Mouse (Mus musculus) MEL (cell line): ENCODE data around the gene Casz1. TPM values are rescaled to one million over a fixed set of nuclear protein-coding genes. Genes with fewer than 3 reads are reported as not detected.

ENCODE experiments used
- DNase-seq: peaks from one replicate; pipeline ENCODE4 v3.0.0; 2011; ENCODE audit warnings: low read depth, low spot score
- H3K27ac ChIP-seq: 2 replicates; pipeline ENCODE4 v1.5.1; 2012; ENCODE audit warnings: low read depth, mild to moderate bottlenecking, control low read depth, low read length, moderate library complexity; ENCODE audit not compliant: control insufficient read depth
- H3K27me3 ChIP-seq, 2 experiments: fragments of 150-350 bp in 1 of 2; sonication (generic) in 1 of 2; 2 replicates each; pipeline ENCODE4 v1.6.1; 2012; ENCODE audit warnings: low read length in 2 of 2, mild to moderate bottlenecking in 2 of 2, improper control_type of control experiment in 1 of 2, moderate library complexity in 1 of 2; ENCODE audit not compliant: insufficient read depth in 2 of 2, control insufficient read depth in 1 of 2
- H3K36me3 ChIP-seq, 2 experiments: 2 replicates each; pipeline ENCODE4 v1.6.1; 2012 to 2014; ENCODE audit warnings: low read length in 2 of 2, improper control_type of control experiment in 1 of 2, inconsistent platforms in 1 of 2, mild to moderate bottlenecking in 1 of 2; ENCODE audit not compliant: insufficient read depth in 2 of 2, control insufficient read depth in 1 of 2
- H3K4me1 ChIP-seq, 2 experiments: fragments of 150-350 bp in 1 of 2; sonication (generic) in 1 of 2; 2 replicates each; pipeline ENCODE4 v1.6.1; 2012; ENCODE audit warnings: low read length in 2 of 2, improper control_type of control experiment in 1 of 2, mild to moderate bottlenecking in 1 of 2; ENCODE audit not compliant: insufficient read depth in 2 of 2, control insufficient read depth in 1 of 2
- H3K4me3 ChIP-seq, 2 experiments: fragments of 150-350 bp in 1 of 2; sonication (generic) in 1 of 2; 2 replicates each; pipeline ENCODE4 v1.5.1; 2012; ENCODE audit warnings: low read depth in 2 of 2, low read length in 2 of 2, mild to moderate bottlenecking in 2 of 2, moderate library complexity in 2 of 2, control low read depth in 1 of 2, improper control_type of control experiment in 1 of 2; ENCODE audit not compliant: control insufficient read depth in 1 of 2, insufficient read depth in 1 of 2
- H3K79me2 ChIP-seq: 2 replicates; pipeline ENCODE4 v1.6.1; 2012; ENCODE audit warnings: mild to moderate bottlenecking, low read length, moderate library complexity; ENCODE audit not compliant: control insufficient read depth, poor library complexity, insufficient read depth
- H3K9ac ChIP-seq: 2 replicates; pipeline ENCODE4 v1.6.1; 2012; ENCODE audit warnings: low read depth, mild to moderate bottlenecking, control low read depth, low read length, moderate library complexity; ENCODE audit not compliant: control insufficient read depth, poor library complexity, severe bottlenecking
- H3K9me3 ChIP-seq: fragments of 150-350 bp; sonication (generic); replicated peaks from 2 replicates; pipeline ENCODE4 v1.6.1; 2012; ENCODE audit warnings: mild to moderate bottlenecking, low read length, improper control_type of control experiment, moderate library complexity; ENCODE audit not compliant: insufficient read depth
- BHLHE40 ChIP-seq: IDR thresholded peaks from 2 replicates; pipeline ENCODE4 v1.6.1; 2012; ENCODE audit warnings: low read depth, mild to moderate bottlenecking, inconsistent platforms, low read length, improper control_type of control experiment, borderline replicate concordance
- CHD1 ChIP-seq: IDR thresholded peaks from 2 replicates; pipeline ENCODE4 v1.6.1; 2012; ENCODE audit warnings: low read depth, mild to moderate bottlenecking, inconsistent platforms, low read length, improper control_type of control experiment
- CTCF ChIP-seq, 3 experiments: IDR thresholded peaks in 2 of 3; conservative IDR thresholded peaks in 1 of 3; 2 replicates each; pipeline ENCODE4 v1.5.1; 2011 to 2012; ENCODE audit warnings: low read length in 3 of 3, low read depth in 2 of 3, mild to moderate bottlenecking in 2 of 3, improper control_type of control experiment in 1 of 3, inconsistent platforms in 1 of 3, mixed read lengths in 1 of 3, moderate library complexity in 1 of 3; ENCODE audit not compliant: control insufficient read depth in 1 of 3, insufficient read depth in 1 of 3, poor library complexity in 1 of 3, severe bottlenecking in 1 of 3
- EP300 ChIP-seq, 2 experiments: IDR thresholded peaks; 2 replicates each; pipeline ENCODE4 v1.6.1; 2011; ENCODE audit warnings: improper control_type of control experiment in 2 of 2, low read length in 2 of 2, low read depth in 1 of 2, mild to moderate bottlenecking in 1 of 2
- ETS1 ChIP-seq: IDR thresholded peaks from 2 replicates; pipeline ENCODE4 v1.6.1; 2012; ENCODE audit warnings: low read depth, mild to moderate bottlenecking, inconsistent platforms, low read length, improper control_type of control experiment, moderate library complexity
- GABPA ChIP-seq: IDR thresholded peaks from 2 replicates; pipeline ENCODE4 v1.6.1; 2012; ENCODE audit warnings: low read depth, mild to moderate bottlenecking, inconsistent platforms, low read length, improper control_type of control experiment, moderate library complexity
- HCFC1 ChIP-seq: IDR thresholded peaks from 2 replicates; pipeline ENCODE4 v1.6.1; 2012; ENCODE audit warnings: low read depth, mild to moderate bottlenecking, inconsistent platforms, low read length, improper control_type of control experiment, moderate library complexity
- JUND ChIP-seq: IDR thresholded peaks from 2 replicates; pipeline ENCODE4 v1.6.1; 2011; ENCODE audit warnings: low read depth, mild to moderate bottlenecking, improper control_type of control experiment, low read length
- KAT2A ChIP-seq: conservative IDR thresholded peaks from 2 replicates; pipeline ENCODE4 v1.6.1; 2012; ENCODE audit warnings: low read depth, low read length, improper control_type of control experiment, inconsistent platforms
- MAFK ChIP-seq: IDR thresholded peaks from 2 replicates; pipeline ENCODE4 v1.6.1; 2011; ENCODE audit warnings: low read depth, mild to moderate bottlenecking, low read length, improper control_type of control experiment, borderline replicate concordance
- MAZ ChIP-seq: IDR thresholded peaks from 2 replicates; pipeline ENCODE4 v1.6.1; 2012; ENCODE audit warnings: low read depth, mild to moderate bottlenecking, inconsistent platforms, low read length, improper control_type of control experiment
- MXI1 ChIP-seq: IDR thresholded peaks from 2 replicates; pipeline ENCODE4 v1.6.1; 2011; ENCODE audit warnings: mild to moderate bottlenecking, low read depth, low read length, improper control_type of control experiment
- MYB ChIP-seq: IDR thresholded peaks from 2 replicates; pipeline ENCODE4 v1.6.1; 2011; ENCODE audit warnings: mild to moderate bottlenecking, low read depth, low read length, improper control_type of control experiment
- MYC ChIP-seq: IDR thresholded peaks from 2 replicates; pipeline ENCODE4 v1.6.1; 2011; ENCODE audit warnings: low read depth, mild to moderate bottlenecking, low read length, improper control_type of control experiment, moderate library complexity
- NRF1 ChIP-seq: IDR thresholded peaks from 2 replicates; pipeline ENCODE4 v1.6.1; 2014; ENCODE audit warnings: low read depth, mild to moderate bottlenecking, inconsistent platforms, low read length, improper control_type of control experiment, moderate library complexity; ENCODE audit not compliant: poor library complexity, insufficient read depth, severe bottlenecking
- POLR2A ChIP-seq, 2 experiments: IDR thresholded peaks; 2 replicates each; pipeline ENCODE4 v1.6.1; 2011 to 2012; ENCODE audit warnings: low read length in 2 of 2, mild to moderate bottlenecking in 2 of 2, control low read depth in 1 of 2, improper control_type of control experiment in 1 of 2, low read depth in 1 of 2, moderate library complexity in 1 of 2; ENCODE audit not compliant: control insufficient read depth in 1 of 2, insufficient read depth in 1 of 2, poor library complexity in 1 of 2
- POLR2AphosphoS5 ChIP-seq: IDR thresholded peaks from 2 replicates; pipeline ENCODE4 v1.6.1; 2012; ENCODE audit warnings: low read depth, borderline replicate concordance, mild to moderate bottlenecking, inconsistent platforms, low read length, moderate library complexity, mixed read lengths
- SMC3 ChIP-seq: IDR thresholded peaks from 2 replicates; pipeline ENCODE4 v1.6.1; 2011; ENCODE audit warnings: low read depth, low read length, improper control_type of control experiment
- TBP ChIP-seq: IDR thresholded peaks from 2 replicates; pipeline ENCODE4 v1.8.0; 2011; ENCODE audit warnings: low read depth, low read length, improper control_type of control experiment
- USF2 ChIP-seq, 2 experiments: IDR thresholded peaks; 2 replicates each; pipeline ENCODE4 v1.6.1; 2011 to 2012; ENCODE audit warnings: improper control_type of control experiment in 2 of 2, low read length in 2 of 2, borderline replicate concordance in 1 of 2, inconsistent platforms in 1 of 2, low read depth in 1 of 2, mild to moderate bottlenecking in 1 of 2; ENCODE audit not compliant: insufficient read depth in 1 of 2
- ZKSCAN1 ChIP-seq: IDR thresholded peaks from 2 replicates; pipeline ENCODE4 v1.6.1; 2012; ENCODE audit warnings: low read depth, mild to moderate bottlenecking, inconsistent platforms, low read length, improper control_type of control experiment, moderate library complexity
- ZMIZ1 ChIP-seq: IDR thresholded peaks from 2 replicates; pipeline ENCODE4 v1.6.1; 2012; ENCODE audit warnings: low read depth, mild to moderate bottlenecking, inconsistent platforms, low read length, improper control_type of control experiment, moderate library complexity
- ZNF384 ChIP-seq: IDR thresholded peaks from 2 replicates; pipeline ENCODE4 v1.6.1; 2012; ENCODE audit warnings: low read depth, mild to moderate bottlenecking, inconsistent platforms, low read length, improper control_type of control experiment
- polyA plus RNA-seq, 2 experiments: library from polyadenylated mRNA; stranded (reverse) in 1 of 2; unstranded in 1 of 2; fragments of >175 nt in 1 of 2; fragments of >200 nt in 1 of 2; gene quantifications; 2 replicates each; pipeline versions ENCODE4 v1.2.1 to v1.2.4; 2012; ENCODE audit warnings: low replicate concordance in 2 of 2, low read depth in 1 of 2; ENCODE audit not compliant: insufficient read length in 2 of 2, insufficient read depth in 1 of 2, missing spikeins in 1 of 2
- total RNA-seq: library from RNA; depleted of rRNA; stranded (reverse); fragments of 300-350 nt; gene quantifications from 2 replicates; pipeline ENCODE4 v1.2.3, GENCODE M21; 2012

The Casz1 gene
- total and polyA plus RNA-seq, 3 experiments = 1.3 to 3.2 TPM; not detected in 1

DNA sequence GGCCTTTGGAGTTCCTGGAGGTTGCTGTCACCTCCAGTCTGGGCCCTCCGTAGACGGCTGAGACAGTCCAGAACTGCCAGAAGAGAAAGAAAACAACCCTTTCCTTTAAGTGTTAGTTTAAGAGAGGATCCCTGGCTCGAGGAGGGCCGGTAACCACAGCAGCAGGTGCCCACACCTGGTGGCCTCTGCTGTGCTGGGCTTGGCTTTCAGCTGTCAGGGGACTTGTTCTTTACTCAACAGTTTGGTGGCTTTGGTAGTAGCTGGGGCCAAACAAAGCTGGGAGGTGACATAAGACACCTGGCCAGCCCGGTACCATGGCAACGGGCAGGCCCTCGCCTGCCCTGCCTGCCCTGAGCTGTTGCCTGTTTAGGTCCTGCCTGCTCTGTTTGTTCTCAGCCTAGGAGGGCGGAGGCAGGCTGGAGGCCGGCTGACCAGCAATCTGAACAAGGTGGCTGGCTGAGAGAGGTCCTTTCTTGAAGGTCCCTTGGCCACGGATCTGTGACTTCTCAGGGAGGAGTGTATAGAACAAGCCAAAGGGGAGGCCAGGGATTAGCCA is 143.7 kb downstream of the Casz1 start:
- Histone ChIP-seq H3K27me3 (no peaks in the 10 kb centered on the region), H3K27ac (no peak overlapping the region), H3K79me2 (no peaks in the 10 kb centered on the region), H3K4me3 (no peak overlapping the region), H3K4me1 (no peaks in the 10 kb centered on the region), H3K9me3 (no peaks in the 10 kb centered on the region), H3K36me3 (no peaks in the 10 kb centered on the region), H3K9ac (no peak overlapping the region)
- no peak for DNase-seq
- no peak for TF ChIP-seq ZKSCAN1
- TF ChIP-seq MAFK = no peak
- TF ChIP-seq BHLHE40 = no peak
- no peak for TF ChIP-seq CHD1
- no peak for TF ChIP-seq TBP
- no peak for TF ChIP-seq MXI1
- TF ChIP-seq ZNF384 = no peak
- TF ChIP-seq NRF1 = no peak
- no peak for TF ChIP-seq USF2 (IDR thresholded peaks at IDR 0.05; ENCODE audit: borderline replicate concordance in 1 of 2, insufficient read depth in 1 of 2, low read depth in 1 of 2, low read length in 2 of 2)
- no peak for TF ChIP-seq MAZ

GRCm38 (mm10) chr4:148950487-148950886 is 146.3 kb downstream of the Casz1 start:
- Histone ChIP-seq H3K4me1 (no peaks in the 10 kb centered on the region), H3K27ac (no peak overlapping the region), H3K4me3 (no peak overlapping the region), H3K27me3 (no peaks in the 10 kb centered on the region), H3K36me3 (no peaks in the 10 kb centered on the region), H3K9me3 (no peaks in the 10 kb centered on the region), H3K79me2 (no peaks in the 10 kb centered on the region), H3K9ac (no peak overlapping the region)
- TF ChIP-seq ZNF384 (no peak), CHD1 (no peak), CTCF (IDR thresholded peaks at IDR 0.05 in 2 of 3, conservative IDR thresholded peaks at IDR 0.05 in 1 of 3; ENCODE audit: control insufficient read depth in 1 of 3, insufficient read depth in 1 of 3, low read depth in 2 of 3, low read length in 3 of 3, poor library complexity in 1 of 3, severe bottlenecking in 1 of 3) (no peak), POLR2AphosphoS5 (no peak), EP300 (IDR thresholded peaks at IDR 0.05; ENCODE audit: low read depth in 1 of 2, low read length in 2 of 2) (no peak), SMC3 (no peak), MYC (no peak), KAT2A (no peak), ZMIZ1 (no peak), NRF1 (no peak), GABPA (no peak), POLR2A (IDR thresholded peaks at IDR 0.05; ENCODE audit: control insufficient read depth in 1 of 2, insufficient read depth in 1 of 2, low read depth in 1 of 2, low read length in 2 of 2, poor library complexity in 1 of 2) (no peak), TBP (no peak), HCFC1 (no peak), JUND (no peak), ETS1 (no peak), MYB (no peak)
- no peak for DNase-seq
